Mouse (Mus musculus): ENCODE data around the gene Nfix.
"Not testable (repeated sequence)": the region's sequence is repeated elsewhere in the genome, so short reads cannot be mapped to it uniquely, and the experiment has no call there.

Gene Nfix

DNA sequence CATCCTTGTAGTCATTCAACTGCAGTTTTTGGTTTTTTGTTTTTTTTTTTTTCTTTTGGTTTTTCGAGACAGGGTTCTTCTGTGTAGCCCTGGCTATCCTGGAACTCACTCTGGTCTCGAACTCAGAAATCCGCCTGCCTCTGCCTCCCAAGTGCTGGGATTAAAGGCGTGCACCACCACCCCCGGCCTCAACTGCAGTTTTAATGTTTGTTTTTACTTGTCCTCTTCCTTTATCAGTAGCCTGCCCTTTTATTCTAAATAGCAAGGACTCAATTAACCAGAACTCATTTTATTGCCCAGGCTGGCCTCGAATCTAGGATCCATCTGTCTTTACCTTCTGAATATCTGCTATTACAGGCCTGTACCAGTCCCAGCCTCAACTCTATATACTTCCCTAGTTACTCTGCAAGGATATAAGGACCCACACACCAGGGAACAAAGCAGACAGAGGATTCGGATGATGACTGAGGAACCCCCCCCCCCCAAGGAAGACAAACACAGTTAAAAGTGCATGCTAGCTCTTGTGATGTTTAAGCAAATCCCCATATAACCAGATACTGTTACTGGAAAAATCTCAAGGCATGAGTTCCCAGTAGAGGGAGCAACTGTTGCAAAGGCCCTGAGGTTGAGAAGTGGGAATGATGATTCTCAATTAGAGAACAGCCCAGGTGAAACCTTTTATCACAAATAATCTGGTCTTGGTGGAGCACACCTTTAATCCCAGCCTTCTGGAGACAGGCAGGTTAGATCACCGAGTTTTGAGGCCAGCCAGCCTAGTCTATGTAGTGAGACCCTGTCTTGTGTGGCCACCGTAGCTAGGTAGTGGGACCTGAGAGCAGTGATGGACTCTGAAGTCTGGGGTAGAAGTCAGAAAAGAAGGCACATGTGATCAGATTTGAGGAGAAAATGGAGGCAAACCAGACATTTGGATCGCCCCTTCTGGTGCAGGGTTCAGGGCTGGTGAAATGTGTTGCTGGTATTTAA is 32.9 kb upstream of the Nfix start:
- in situ Hi-C loops (cut with MboI; ENCODE audit: low sequenced_read_pairs): no loop called here

DNA sequence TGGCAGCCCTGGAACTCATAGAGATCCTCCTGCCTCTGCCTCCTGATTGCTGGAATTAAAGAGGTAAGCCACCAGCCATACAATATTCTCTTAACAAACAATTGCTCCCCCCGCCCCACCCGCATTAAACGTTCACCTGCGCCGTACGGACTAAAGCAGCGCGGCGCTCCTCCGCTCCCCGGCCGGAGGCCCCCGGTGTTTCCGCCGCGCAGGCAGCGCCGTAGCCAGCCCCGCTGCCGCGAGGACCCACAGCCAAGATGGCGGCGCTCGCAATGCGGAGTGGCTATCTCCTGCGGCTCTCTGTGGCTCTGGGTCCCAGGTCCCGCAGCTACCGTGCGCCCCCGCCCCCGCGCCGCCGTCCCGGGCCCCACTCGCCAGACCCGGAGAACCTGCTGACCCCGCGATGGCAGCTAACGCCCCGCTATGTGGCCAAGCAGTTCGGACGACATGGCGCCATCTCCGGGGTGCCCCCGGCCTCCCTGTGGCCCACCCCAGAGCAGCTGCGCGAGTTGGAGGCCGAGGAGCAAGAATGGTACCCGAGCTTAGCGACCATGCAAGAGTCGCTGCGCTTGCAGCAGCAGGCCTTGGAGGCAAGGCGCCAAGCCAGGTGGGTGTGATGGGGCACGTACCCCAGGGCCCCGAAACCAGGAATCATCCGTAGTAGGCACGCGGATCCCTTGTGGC is 32.0 kb upstream of the Nfix start:
- in situ Hi-C loops (cut with MboI; ENCODE audit: low sequenced_read_pairs): no loop called here

DNA sequence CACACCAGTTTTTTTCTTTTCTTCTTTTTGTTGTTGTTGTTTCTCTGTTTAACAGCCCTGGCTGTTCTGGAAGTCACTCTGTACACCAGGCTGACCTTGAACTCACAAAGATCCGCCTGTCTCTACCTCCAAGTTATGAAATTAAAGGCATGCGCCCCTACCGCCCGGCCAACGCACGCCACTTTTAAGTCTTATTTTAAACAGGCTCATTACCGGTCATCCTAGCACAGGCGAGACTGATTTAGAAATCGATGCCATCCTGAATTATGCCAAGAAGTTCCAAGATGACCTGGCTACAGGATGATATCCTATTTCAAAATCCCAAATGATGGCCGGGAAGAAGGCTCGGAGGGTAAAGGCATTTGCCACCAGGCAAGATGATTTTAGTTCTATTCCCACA is 31.3 kb upstream of the Nfix start, which contains the start of gene Gadd45gip1:
Gene Gadd45gip1, plus strand, starts transcription at position 33 of the 400 bp plus-strand sequence.
- in situ Hi-C loops (cut with MboI; ENCODE audit: low sequenced_read_pairs): no loop called here

DNA sequence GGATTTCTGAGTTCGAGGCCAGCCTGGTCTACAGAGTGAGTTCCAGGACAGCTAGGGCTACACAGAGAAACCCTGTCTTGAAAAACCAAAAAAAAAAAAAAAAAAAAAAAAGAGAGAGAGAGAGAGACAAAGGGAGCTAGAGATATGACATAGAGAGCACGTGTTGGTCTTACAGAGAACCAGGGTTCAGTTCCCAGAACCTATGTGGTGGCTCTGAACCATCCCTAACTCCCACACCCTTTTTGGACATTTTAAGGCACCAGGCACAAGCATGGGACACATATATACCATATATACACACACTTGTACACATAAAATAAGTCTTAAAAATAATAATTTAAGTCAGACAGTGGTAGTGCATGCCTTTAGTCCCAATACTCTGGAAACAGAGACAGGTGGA is 26.4 kb upstream of the Nfix start:
- in situ Hi-C loops (cut with MboI; ENCODE audit: low sequenced_read_pairs): not testable (repeated sequence)

DNA sequence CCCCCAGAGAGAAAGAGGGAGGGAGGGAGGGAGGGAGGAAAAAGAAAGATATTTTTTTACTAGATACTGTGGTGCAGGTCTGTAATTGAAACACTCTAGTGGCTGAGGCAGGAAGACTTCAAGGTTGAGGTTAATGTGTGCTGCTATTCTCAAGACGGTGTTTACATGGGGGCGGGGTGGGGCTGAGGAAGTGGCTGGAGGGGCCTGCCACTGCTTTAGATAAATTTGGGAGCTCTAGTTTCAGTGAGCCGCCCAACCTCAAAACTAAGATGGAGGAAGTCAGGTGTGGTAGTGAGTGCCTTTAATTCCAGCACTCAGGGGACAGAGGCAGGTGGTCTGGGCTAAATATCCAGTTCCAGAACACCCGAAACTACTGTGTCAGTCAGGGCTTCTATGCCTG is 25.5 kb upstream of the Nfix start:
- in situ Hi-C loops (cut with MboI; ENCODE audit: low sequenced_read_pairs): no loop called here

DNA sequence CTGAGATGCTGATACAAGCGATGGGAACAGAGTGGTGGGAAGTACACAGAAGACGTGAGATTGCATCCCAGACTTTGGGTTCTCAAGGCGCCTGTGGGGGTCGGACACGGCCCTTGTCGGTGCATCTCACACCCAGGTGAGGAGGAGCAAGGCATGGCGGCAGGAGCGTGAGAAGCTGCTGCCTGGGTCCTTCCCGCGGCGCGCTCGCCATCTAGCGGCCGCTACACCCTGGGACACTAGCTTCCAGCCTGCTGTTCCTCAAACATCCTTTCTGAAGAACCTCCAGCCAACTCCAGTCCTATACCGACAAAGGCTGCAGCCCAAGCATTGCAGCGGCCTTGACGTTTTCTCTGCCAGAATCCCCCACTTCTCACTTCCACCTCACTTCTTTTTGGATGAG is 23.5 kb upstream of the Nfix start:
- in situ Hi-C loops (cut with MboI; ENCODE audit: low sequenced_read_pairs): no loop called here

DNA sequence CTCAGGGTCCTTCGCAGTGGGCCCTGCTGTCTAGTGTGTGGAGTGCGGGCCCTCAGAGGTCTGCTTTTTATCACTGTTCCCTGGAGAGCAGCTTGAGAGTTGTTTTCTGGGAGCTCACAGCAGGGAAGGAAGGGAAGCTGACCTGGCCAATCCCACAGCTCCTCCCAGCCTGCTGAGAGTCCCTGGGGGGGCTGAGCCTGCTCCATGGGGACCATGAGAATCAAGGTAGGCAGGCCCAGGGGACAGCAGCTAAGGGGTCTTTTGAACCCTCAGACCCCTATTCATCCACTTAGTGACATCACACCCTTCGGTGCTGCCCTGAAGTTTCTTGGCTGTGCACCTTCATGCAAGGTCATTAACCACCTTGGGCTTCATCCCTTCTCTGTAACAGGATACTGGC is 22.6 kb upstream of the Nfix start, which contains the start of gene Dand5:
Gene Dand5, minus strand, starts transcription at position 101 of the 400 bp plus-strand sequence.
- in situ Hi-C loops (cut with MboI; ENCODE audit: low sequenced_read_pairs): no loop called here

DNA sequence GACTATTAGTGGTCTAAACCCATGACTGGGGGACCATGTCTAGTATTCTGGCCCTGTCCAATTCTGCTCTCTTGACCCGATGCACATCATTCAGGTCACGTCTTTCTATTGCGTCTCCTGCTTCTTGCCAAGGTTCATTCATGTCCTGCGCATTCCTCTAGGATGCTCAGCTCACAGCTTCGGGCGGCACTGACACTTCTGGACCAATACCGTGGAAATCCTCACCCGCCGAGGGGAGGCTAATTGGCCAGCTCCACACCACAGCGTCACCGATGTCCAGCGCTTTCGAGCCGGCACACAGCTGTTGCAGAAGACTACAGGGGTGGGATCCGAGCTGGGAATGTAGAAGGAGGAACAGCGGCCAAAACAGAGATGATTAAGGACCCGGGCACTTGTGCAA is 16.0 kb upstream of the Nfix start:
- in situ Hi-C loops (cut with MboI; ENCODE audit: low sequenced_read_pairs): no loop called here

DNA sequence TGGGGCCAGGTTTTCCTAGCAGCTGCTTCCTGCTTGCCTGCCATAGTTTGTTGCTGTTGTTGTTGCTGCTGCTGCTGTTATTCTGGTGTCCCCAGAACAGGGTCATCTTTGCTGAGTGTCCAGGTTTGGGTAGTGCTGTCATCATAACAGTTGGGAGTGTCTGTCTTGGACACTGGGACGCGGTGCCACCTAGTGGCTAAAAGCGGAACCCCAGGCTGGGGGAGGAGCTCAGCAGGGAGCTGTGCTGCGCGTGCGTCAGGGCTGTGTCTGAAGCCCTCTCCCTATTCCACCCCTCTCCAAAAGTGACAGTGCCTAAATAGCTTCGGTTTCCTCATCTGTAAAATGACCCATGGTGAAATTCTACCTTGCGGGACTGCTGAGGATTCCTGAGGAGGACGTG is 15.4 kb upstream of the Nfix start:
- in situ Hi-C loops (cut with MboI; ENCODE audit: low sequenced_read_pairs): no loop called here

DNA sequence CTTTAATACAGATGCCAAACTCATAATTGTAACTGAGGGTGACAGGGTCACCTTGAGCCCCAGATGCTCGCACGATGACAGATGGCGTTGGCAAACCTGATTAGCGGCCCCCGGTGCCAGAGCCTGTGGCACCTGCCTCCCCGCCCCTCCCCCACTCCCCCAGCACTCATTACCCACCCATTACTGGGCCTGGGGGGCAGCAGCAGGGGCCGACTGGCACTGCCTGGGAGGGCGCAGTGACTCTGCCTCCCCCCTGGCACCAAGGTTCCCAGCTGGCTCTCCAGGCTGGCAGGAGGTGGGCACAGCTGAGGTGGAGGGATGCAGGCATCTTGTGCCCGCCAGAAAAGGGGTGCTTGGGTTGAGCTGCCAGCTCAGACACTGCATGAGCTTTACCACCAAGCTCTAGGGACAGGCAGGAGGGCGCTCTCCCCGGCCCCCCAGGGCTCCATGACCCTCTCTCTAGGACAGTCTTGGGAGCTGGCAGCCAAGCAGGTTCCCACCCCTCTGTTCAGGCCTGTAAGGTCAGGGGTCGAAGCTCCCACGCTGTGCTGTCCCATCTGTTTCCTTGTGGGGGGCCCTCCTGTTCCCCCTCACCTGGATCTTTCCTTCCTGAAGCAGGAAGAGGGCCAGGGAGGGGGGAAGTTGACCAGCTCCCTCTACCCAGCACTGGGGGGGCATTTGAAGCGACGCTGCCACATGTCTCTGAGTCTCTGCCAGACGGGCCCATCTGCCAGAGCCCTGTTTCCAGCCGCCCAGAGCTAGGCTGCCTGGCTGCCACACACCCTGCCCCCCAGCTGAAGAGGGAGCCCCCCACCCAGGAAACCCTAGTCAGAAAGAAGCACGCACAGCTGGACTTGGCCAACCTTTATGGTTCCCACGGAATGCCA is 14.7 kb upstream of the Nfix start:
- in situ Hi-C loops (cut with MboI; ENCODE audit: low sequenced_read_pairs): loop anchor here (5.0 kb wide), 1 partner anchor 102 kb away; no protein-coding TSS in a partner anchor

DNA sequence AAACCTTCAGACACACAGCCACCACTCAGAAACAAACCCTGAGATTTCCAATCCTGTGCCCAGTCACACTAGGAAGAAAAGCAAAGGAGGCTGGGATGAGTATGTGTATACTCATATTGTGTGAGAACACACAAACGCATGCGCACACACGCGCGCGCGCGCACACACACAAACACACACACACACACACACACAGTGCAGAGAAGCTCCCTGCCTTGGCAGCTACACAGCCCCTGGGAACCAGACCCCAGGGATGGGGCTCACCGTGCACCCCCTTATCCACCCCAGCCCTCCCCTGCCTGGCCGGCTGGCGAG is 14.1 kb upstream of the Nfix start:
- in situ Hi-C loops (cut with MboI; ENCODE audit: low sequenced_read_pairs): loop anchor here (5.0 kb wide), 1 partner anchor 102 kb away; no protein-coding TSS in a partner anchor

DNA sequence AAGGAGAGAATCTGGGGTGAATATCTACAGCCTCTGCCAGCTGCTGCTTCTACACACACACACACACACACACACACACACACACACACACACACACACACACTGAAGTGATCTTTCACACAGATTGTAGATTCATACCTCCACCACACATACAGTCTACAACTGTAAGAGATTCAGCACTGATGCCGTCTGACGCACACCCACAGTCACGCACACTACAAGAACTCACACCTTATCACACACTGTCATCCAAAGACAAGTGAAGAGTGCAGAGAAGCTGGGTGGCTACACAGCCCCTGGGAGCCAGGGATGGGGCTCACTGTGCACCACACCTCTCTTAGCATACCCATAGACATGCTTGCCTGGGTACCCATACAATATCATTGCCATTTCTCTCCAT is 13.7 kb upstream of the Nfix start:
- in situ Hi-C loops (cut with MboI; ENCODE audit: low sequenced_read_pairs): loop anchor here (5.0 kb wide), 1 partner anchor 102 kb away; no protein-coding TSS in a partner anchor

DNA sequence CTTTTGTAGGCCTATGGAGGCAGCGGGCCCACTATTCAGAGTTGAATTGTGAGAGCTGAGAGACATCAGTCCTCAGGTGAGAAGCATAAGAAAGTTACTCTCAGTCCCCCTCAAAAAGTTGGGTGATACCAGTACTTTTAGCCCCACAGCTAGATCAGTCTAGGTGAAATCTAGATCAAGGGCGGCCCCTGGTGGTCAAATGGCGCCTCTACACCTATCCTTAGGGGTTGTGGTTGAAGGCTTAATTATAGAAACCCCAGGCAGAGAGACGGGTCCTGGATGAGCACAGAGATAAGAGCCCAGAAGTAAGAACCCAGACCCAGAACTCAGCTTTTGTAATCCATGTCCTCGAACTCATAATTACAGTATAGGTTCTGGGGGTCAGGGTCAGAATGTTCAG is 12.9 kb upstream of the Nfix start:
- in situ Hi-C loops (cut with MboI; ENCODE audit: low sequenced_read_pairs): loop anchor here (5.0 kb wide), 1 partner anchor 101 kb away; no protein-coding TSS in a partner anchor

DNA sequence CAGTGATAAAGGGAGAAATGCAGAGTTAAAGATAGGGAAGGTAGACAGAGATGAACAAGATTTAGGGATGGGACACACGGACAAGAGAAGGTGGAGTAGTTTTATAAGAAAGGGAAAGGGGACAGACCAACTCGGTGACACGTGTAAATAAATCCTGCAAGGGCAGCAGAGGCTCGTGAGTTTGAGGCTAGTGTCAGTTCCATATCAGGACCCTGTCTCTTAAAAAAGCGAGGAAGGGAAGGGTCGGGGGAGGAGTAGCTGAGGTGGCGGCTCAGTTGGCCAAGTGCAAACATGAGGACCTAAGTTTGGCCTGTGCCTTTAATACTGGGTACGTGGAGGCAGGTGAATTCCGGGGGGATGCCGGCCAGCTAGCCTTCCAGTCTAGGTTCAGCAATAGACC is 11.2 kb upstream of the Nfix start:
- in situ Hi-C loops (cut with MboI; ENCODE audit: low sequenced_read_pairs): loop anchor here (5.0 kb wide), 1 partner anchor 99 kb away; no protein-coding TSS in a partner anchor

DNA sequence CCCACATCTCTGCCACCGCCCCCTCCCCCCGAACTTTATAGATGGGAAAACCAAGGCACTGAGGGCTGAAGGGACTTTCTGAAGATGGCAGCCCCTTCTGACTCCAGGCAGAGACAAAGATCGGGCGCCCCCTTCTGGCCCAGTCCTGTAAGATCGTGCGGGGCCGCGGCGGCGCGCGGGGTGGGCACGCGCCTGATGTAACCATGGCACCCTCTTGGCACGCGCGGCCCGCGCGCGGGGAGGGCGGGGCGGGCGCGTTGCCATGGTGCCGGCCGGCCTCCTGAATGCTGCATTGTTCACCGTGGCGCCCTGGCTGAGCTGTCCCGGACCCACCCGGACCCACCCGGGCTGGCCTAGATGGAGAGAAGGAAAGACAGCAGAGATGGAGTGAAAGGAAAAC is 10.8 kb upstream of the Nfix start:
- in situ Hi-C loops (cut with MboI; ENCODE audit: low sequenced_read_pairs): loop anchor here (5.0 kb wide), 1 partner anchor 99 kb away; no protein-coding TSS in a partner anchor

DNA sequence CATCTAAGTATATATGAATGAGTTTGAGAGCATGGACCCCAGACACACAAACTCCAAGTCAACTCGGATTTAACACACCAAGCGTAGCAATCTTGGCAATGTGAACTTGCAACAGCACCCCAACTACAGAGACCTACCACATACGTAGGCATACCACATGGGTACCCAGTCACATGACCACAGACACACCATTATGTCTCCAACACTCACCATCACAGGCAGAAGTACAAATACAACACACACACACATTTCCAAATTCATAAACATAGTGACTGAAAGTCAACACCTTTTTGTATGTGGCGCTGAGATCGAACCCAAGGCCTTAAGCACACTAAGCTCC is 9.8 kb upstream of the Nfix start:
- in situ Hi-C loops (cut with MboI; ENCODE audit: low sequenced_read_pairs): loop anchor here (5.0 kb wide), 1 partner anchor 98 kb away; no protein-coding TSS in a partner anchor

DNA sequence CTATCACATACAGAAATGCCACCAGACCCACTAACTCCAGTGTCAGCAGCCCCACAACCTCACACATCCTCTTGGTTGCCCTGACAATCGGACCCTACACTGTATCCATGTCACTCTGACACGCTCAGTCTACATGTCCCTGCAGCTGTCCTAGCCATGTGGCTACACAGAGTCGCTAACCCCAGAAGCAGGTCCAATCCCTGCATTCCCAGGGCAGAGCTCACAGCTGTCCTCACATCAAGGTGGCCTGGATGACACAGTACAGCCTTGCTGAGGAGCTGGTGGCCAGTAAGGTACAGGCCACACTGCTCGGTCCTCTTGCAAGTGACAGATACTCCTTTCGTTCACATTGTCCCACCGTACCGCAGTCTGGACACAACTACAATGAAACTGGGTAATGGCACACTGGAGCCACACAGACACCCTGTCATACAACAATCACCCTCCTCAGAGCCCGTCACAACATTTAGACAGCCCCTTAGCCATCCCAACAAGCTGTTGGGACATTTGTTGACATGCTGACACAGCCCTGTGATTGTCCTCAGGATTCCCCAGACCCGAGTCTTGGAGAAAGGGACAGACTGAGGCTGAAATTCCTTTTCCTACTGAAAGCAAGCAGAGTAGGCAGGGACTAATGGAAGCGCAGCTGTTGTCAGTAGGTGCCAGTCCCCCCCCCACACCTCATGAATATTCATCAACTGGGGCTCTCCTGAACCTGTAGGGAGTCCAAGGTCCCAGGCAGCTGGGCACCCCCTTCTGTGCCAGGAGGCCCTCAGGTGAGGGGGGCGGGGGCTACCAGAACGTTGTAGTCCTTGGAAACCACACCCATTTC is 9.2 kb upstream of the Nfix start:
- in situ Hi-C loops (cut with MboI; ENCODE audit: low sequenced_read_pairs): no loop called here

DNA sequence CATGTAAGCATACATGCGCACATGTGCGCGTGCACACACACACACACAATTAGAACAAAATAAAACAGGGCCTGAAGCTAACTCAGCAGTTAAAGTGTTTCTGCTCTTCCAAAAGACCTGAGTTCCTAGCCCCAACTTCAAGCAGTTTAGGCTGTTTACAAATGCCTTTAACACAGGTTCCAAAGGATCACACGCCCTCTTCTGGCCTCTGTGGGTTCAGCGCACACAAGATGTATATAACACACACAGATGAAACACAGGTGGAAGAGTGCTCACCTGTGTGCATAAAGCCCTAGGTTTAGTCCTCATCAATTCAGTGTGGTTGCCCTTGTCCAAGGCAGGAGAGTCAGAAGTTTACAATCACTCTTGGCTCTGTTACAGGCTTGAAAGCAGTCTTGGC is 5.9 kb upstream of the Nfix start:
- in situ Hi-C loops (cut with MboI; ENCODE audit: low sequenced_read_pairs): no loop called here

DNA sequence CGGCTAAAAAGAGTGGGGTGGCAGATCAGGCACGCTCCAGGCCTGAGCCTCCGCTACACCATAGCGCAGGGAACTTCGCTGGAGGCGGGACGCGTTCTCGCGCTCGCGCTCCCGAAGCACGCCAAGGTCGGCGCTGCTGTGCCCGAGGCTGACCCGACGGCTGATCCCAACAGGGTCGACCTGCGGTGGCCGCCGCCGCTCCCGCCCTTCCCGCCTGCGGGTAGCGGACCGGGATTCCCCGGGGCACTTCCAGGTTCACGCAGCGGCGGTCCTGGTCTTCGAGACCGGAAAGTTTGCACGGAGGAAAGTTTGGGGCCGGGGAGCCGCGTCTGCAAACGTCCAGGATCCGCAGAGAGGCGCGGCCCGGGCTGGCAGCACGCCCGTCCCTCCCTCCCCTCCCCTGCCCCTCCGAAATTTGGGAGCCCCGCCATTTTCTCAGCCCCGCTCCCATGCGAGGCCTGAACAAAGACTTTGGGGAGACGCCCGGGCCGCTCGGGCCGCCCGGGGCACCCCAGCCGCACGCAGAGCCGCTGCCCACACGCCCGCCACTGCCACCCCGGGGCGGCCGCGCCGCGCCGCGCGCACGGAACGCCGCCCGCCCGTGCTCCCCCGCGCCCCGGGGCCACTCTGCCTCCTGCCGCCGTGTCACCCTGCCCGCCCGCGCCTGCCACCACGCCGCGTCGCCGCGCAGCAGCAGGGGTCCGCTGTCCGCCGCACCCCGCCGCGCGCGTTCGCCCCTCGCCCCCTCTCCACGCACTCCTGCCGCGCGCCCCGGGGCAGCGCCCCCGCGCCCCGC is 810 bp downstream of the Nfix start:
- in situ Hi-C loops (cut with MboI; ENCODE audit: low sequenced_read_pairs): no loop called here

Data from CH12F3 (cell line).